27 mouse cellular contexts compared by ENCODE assay signal in the genomic region with DNA sequence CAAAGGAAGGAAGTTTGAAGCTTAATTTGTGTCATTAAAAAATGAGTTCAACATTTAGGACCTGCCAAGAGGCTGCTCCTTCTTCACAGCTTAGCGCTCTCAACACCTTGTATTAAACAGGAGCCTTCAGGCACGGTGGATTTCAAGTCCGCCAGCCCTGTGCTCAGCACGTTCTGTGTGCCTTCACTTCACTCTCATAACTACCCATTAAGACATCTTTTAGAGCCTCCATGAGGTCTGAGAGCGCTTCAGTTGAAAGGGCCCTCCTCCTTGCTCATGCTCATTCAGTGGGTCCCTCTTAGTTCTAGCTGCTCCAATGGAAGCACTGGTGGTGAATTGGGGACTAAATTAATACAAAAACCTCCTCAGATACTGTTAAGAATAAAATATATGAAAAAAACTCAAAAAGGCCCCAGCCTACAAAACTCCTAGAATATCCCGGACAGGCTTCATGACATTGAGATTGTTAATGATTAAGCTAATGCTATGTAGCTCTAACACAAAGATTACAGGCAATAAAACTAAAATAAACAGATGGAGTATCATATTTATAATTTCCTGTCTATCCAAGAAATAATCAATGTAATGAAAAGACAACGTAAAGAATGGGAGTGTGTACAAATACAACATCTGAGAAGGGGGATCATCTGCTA. TPM values are rescaled to one million over a fixed set of nuclear protein-coding genes. Genes with fewer than 3 reads are reported as not detected.
DNase-seq lines count a peak whose midpoint lies in the region; ATAC-seq and TF ChIP-seq lines count a peak whose summit lies in the region.
"Had no signal": no experiment of that assay in that cellular context is flagged by ENCODE, and none has a peak within 500 bp of the region (broad histone marks: within the 10 kb centered on the region; RNA-seq: fewer than 3 reads in every experiment).

No protein-coding gene starts in this region.

- no peaks in the 10 kb centered on the region for H3K36me3 ChIP-seq in intestine, embryonic 14.5 days (ENCODE audit: control insufficient read depth, insufficient read depth, low read length)
- H3K36me3 ChIP-seq in intestine, embryonic 16.5 days (ENCODE audit: control insufficient read depth, insufficient read depth, low read length) = no peaks in the 10 kb centered on the region
- H3K36me3 ChIP-seq in small intestine, adult 2 months (ENCODE audit: control insufficient read depth, insufficient read depth, low read length) = no peaks in the 10 kb centered on the region
- H3K36me3 ChIP-seq in forebrain, embryonic 11.5 days (ENCODE audit: control insufficient read depth, insufficient read depth, low read length) = no peaks in the 10 kb centered on the region
- H3K36me3 ChIP-seq: embryonic facial prominence, embryonic 13.5 days; embryonic facial prominence, embryonic 15.5 days; forebrain, embryonic 10.5 days; forebrain, embryonic 15.5 days; G1E had no signal

- H3K9me3 ChIP-seq in intestine, embryonic 14.5 days (ENCODE audit: control insufficient read depth, low read length) = no peaks in the 10 kb centered on the region
- H3K9me3 ChIP-seq in intestine, embryonic 16.5 days (ENCODE audit: control insufficient read depth, low read length) = no peaks in the 10 kb centered on the region
- no peaks in the 10 kb centered on the region for H3K9me3 ChIP-seq in forebrain, embryonic 11.5 days (ENCODE audit: control insufficient read depth, low read length)
- H3K9me3 ChIP-seq: embryonic facial prominence, embryonic 13.5 days; embryonic facial prominence, embryonic 15.5 days; forebrain, embryonic 10.5 days; forebrain, embryonic 13.5 days; forebrain, embryonic 15.5 days; G1E had no signal

- no peak overlapping the region for H3K9ac ChIP-seq in intestine, embryonic 14.5 days (ENCODE audit: low read length)
- no peak overlapping the region for H3K9ac ChIP-seq in intestine, embryonic 16.5 days (ENCODE audit: low read depth, low read length)
- H3K9ac ChIP-seq in forebrain, embryonic 11.5 days (ENCODE audit: low read length) = no peak overlapping the region
- H3K9ac ChIP-seq: embryonic facial prominence, embryonic 13.5 days; embryonic facial prominence, embryonic 15.5 days; forebrain, embryonic 13.5 days; forebrain, embryonic 15.5 days; forebrain, postnatal 0 days had no signal

- TF ChIP-seq CTCF in small intestine, adult 2 months (IDR thresholded peaks at IDR 0.05; ENCODE audit: extremely low read depth, insufficient read length, insufficient replicate concordance, low read depth, low read length) = no peak

- no peaks in the 10 kb centered on the region for H3K4me1 ChIP-seq in intestine, embryonic 14.5 days (replicated peaks; ENCODE audit: control insufficient read depth, insufficient read depth, low read length)
- 0 out of 2 replicates have a peak, but pooled peaks cover 2% of the 10 kb centered on the region for H3K4me1 ChIP-seq in intestine, embryonic 16.5 days (ENCODE audit: control insufficient read depth, insufficient read depth, low read length)
- H3K4me1 ChIP-seq in small intestine, adult 2 months (ENCODE audit: control insufficient read depth, insufficient read depth, insufficient read length, low read length) = peaks cover 2% of the 10 kb centered on the region; the same call in 1 of the 2 replicates
- H3K4me1 ChIP-seq in forebrain, embryonic 11.5 days (replicated peaks; ENCODE audit: control insufficient read depth, insufficient read depth, low read length) = no peaks in the 10 kb centered on the region
- H3K4me1 ChIP-seq: embryonic facial prominence, embryonic 13.5 days; embryonic facial prominence, embryonic 15.5 days; forebrain, embryonic 10.5 days; forebrain, embryonic 13.5 days; forebrain, embryonic 15.5 days had no signal

- no peaks in the 10 kb centered on the region; the same call in 1 of the 2 replicates for H3K27me3 ChIP-seq in intestine, embryonic 14.5 days (replicated peaks; ENCODE audit: control insufficient read depth, insufficient read depth, low read length)
- no peaks in the 10 kb centered on the region for H3K27me3 ChIP-seq in intestine, embryonic 16.5 days (replicated peaks; ENCODE audit: control insufficient read depth, insufficient read depth, low read length)
- no peaks in the 10 kb centered on the region for H3K27me3 ChIP-seq in small intestine, adult 2 months (ENCODE audit: control insufficient read depth, insufficient read depth, low read length)
- no peaks in the 10 kb centered on the region; the same call in 1 of the 2 replicates for H3K27me3 ChIP-seq in forebrain, embryonic 11.5 days (ENCODE audit: control insufficient read depth, insufficient read depth, low read length)
- H3K27me3 ChIP-seq: CH12.LX; forebrain, embryonic 13.5 days; forebrain, embryonic 15.5 days had no signal

- no peak for TF ChIP-seq POLR2A in small intestine, adult 2 months (IDR thresholded peaks at IDR 0.05; ENCODE audit: low read depth, low read length)

- WGBS in intestine, embryonic 14.5 days = 68% methylated on average over 7 of the region's 7 CpGs
- WGBS in intestine, embryonic 16.5 days = 71% methylated on average over 7 of the region's 7 CpGs
- 53% methylated on average over 7 of the region's 7 CpGs for WGBS in small intestine, adult 2 months
- WGBS in forebrain, embryonic 11.5 days = 89% methylated on average over 7 of the region's 7 CpGs

- peak; percentile 51 for DNase-seq in intestine, embryonic 14.5 days (ENCODE audit: low spot score)
- DNase-seq in forebrain, embryonic 11.5 days (ENCODE audit: low spot score) = no peak
- no peak for DNase-seq in left cerebral cortex, postnatal 10 days (ENCODE audit: extremely low spot score in 1 of 2, low spot score in 2 of 2)
- DNase-seq: adrenal gland, adult 8-10 months; adrenal gland, postnatal 14 days; adrenal gland, postnatal 36 days; B cell, adult 2 months; cerebellum, adult 11-12 months; cerebellum, adult 2 months; cerebellum, adult 9-10 months; cerebellum, postnatal 10 days; cerebellum, postnatal 25 days; embryo, embryonic 11 days; forebrain, postnatal 0 days had no signal

- intact Hi-C loops in left cerebral cortex, postnatal 10 days (cut with DNase I) = no loop called here

- ATAC-seq in intestine, embryonic 14.5 days (replicated peaks; ENCODE audit: low FRiP score, low TSS enrichment, low read depth) = no peak
- ATAC-seq in intestine, embryonic 16.5 days = peak; percentile 68
- ATAC-seq in forebrain, embryonic 11.5 days (replicated peaks; ENCODE audit: low FRiP score) = no peak
- ATAC-seq: activated CD4-positive, CD25-positive, alpha-beta regulatory T cell, adult 4 months; CD4-positive, CD25-positive, alpha-beta regulatory T cell, adult 4 months; forebrain, embryonic 13.5 days; forebrain, embryonic 15.5 days; forebrain, postnatal 0 days; Patski had no signal

- H3K4me3 ChIP-seq in intestine, embryonic 14.5 days (ENCODE audit: low read depth, low read length) = no peak overlapping the region
- H3K4me3 ChIP-seq in intestine, embryonic 16.5 days (ENCODE audit: low read length) = no peak overlapping the region
- no peak overlapping the region for H3K4me3 ChIP-seq in small intestine, adult 2 months (ENCODE audit: low read depth, low read length)
- no peak overlapping the region for H3K4me3 ChIP-seq in forebrain, embryonic 11.5 days (ENCODE audit: low read depth, low read length)
- H3K4me3 ChIP-seq: embryonic facial prominence, embryonic 13.5 days; embryonic facial prominence, embryonic 15.5 days; erythroblast, embryonic 14.5 days; forebrain, embryonic 10.5 days; forebrain, embryonic 13.5 days; forebrain, embryonic 15.5 days had no signal

- H3K27ac ChIP-seq in intestine, embryonic 14.5 days (ENCODE audit: low read depth) = no peak overlapping the region
- H3K27ac ChIP-seq in intestine, embryonic 16.5 days (ENCODE audit: low read length) = peak overlapping the region; percentile 31; the same call in 1 of the 2 replicates
- 0 out of 2 replicates have a peak overlapping the region, but pooled peaks have one; percentile 35 for H3K27ac ChIP-seq in small intestine, adult 2 months (ENCODE audit: insufficient read depth, low read depth, low read length)
- H3K27ac ChIP-seq in forebrain, embryonic 11.5 days (ENCODE audit: low read depth, low read length) = no peak overlapping the region
- H3K27ac ChIP-seq: embryonic facial prominence, embryonic 13.5 days; embryonic facial prominence, embryonic 15.5 days; forebrain, embryonic 10.5 days; forebrain, embryonic 13.5 days; forebrain, embryonic 15.5 days had no signal

- H3K4me2 ChIP-seq in intestine, embryonic 14.5 days (ENCODE audit: low read length) = no peak overlapping the region
- no peak overlapping the region for H3K4me2 ChIP-seq in intestine, embryonic 16.5 days (ENCODE audit: low read depth, low read length)
- no peak overlapping the region for H3K4me2 ChIP-seq in forebrain, embryonic 11.5 days (ENCODE audit: low read depth, low read length, severe bottlenecking)
- H3K4me2 ChIP-seq: embryonic facial prominence, embryonic 13.5 days; embryonic facial prominence, embryonic 15.5 days; forebrain, embryonic 13.5 days; forebrain, embryonic 15.5 days had no signal

RNA-seq across cellular contexts. Expression of gene Pdk3, which starts 45.1 kb away (rescaled TPM):
- 56.7 and 56.8 TPM in 2 replicates for polyA plus RNA-seq in intestine, embryonic 14.5 days (2014; fragmentation: Nextera tagmentation; extraction: Ambion mirVana)
- 61.3 and 63.9 TPM in 2 replicates for polyA plus RNA-seq in intestine, embryonic 16.5 days (2015; fragmentation: Nextera tagmentation; extraction: Ambion mirVana)
- polyA plus RNA-seq in small intestine, adult 2 months (2012; rRNA removed) = 5.3 and 13.0 TPM in 2 replicates
- polyA plus RNA-seq in forebrain, embryonic 11.5 days (2014; fragmentation: Nextera tagmentation; extraction: Ambion mirVana) = 68.6 and 73.4 TPM in 2 replicates
- 10 to 100 TPM; 26.7 to 30.0 TPM for total RNA-seq in left cerebral cortex, postnatal 10 days (2021)

Comparison
In these comparisons a context has a peak if more than half of its experiments do, and no peak if none do; other contexts are left out.
1. H3K27ac ChIP-seq: peak in intestine, embryonic 16.5 days (single experiment) and small intestine, adult 2 months (single experiment); none in intestine, embryonic 14.5 days (single experiment) and forebrain, embryonic 11.5 days (single experiment).